Mouse (Mus musculus) lung, postnatal 0 days (tissue): ENCODE data around the gene Pcnx.

ENCODE experiments used
- CTCF ChIP-seq: IDR thresholded peaks from 2 replicates; pipeline ENCODE4 v1.5.1; 2016; ENCODE audit warnings: antibody characterized with exemption, mild to moderate bottlenecking
- EP300 ChIP-seq: IDR thresholded peaks from 2 replicates; pipeline ENCODE4 v1.6.1; 2016; ENCODE audit warnings: antibody characterized with exemption, mild to moderate bottlenecking, control low read depth

- no peak for TF ChIP-seq CTCF
- no peak for TF ChIP-seq EP300
Measured at GRCm38 (mm10) chr12:81922838-81923237, 63.0 kb downstream of the Pcnx start.
